Mouse (Mus musculus): ENCODE results near the gene Unk.

The Unk gene

DNA sequence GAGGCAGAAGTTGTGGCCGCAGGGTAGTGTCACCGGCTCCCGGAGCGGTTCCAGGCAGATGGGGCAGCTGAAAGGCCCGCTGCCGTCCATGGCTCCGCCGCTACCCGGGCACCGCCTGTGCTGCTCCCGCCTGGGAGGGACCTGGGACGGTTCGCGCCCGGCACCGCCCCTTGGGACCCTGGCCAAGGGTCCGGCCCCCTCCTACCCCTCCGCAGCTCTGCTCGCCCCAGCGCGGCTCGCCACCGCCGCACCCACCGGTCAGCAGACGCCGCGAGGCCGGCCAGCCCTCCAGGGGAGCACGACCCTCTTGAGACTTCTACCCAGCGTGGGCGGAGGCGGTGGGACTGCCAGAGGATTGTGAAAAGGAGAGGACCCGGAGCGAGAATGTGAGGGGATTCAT is 80.0 kb downstream of the Unk start:
- DNase-seq = peak; percentile 80

DNA sequence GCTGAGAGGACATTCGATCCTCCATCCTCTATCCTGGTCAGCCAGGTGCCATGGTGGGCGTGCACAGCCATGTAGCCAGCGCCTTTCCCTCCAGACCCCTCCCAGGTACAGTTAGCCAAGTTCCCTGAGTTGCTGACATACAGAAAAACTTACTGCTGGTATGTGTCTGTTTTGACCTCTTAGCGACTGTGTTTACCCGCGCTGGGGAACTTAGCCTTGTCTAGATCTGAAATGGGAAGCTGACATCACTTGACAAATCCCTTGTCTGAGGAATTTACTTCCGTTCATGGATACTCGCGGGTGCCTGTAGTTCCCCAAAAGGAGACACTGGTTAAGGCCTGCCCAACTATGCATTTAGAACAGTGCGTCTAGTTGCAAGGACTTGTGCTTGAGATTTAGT is 80.4 kb downstream of the Unk start:
- no peak for DNase-seq
